Mouse (Mus musculus) embryonic facial prominence, embryonic 10.5 days (tissue): ENCODE data around the gene Hoxd9. TPM values are rescaled to one million over a fixed set of nuclear protein-coding genes. Genes with fewer than 3 reads are reported as not detected.

Source experiments
- DNase-seq: peaks from one replicate; pipeline ENCODE4 v3.0.0-alpha.2; 2017; ENCODE audit warnings: low spot score
- H3K27ac ChIP-seq: fragments of 300-500 bp; sonication (generic); replicated peaks from 2 replicates; pipeline ENCODE4 v1.5.1; 2016; ENCODE audit warnings: mild to moderate bottlenecking
- H3K27me3 ChIP-seq: fragments of 300-500 bp; sonication (generic); replicated peaks from 2 replicates; pipeline ENCODE4 v1.6.1; 2016; ENCODE audit warnings: low read depth, mild to moderate bottlenecking; ENCODE audit not compliant: poor library complexity, severe bottlenecking
- H3K36me3 ChIP-seq: fragments of 300-500 bp; sonication (generic); replicated peaks from 2 replicates; pipeline ENCODE4 v1.6.1; 2016; ENCODE audit warnings: mild to moderate bottlenecking, moderate library complexity
- H3K4me1 ChIP-seq: fragments of 300-500 bp; sonication (generic); 2 replicates; pipeline ENCODE4 v1.6.1; 2016
- H3K4me3 ChIP-seq: fragments of 300-500 bp; sonication (generic); 2 replicates; pipeline ENCODE4 v1.5.1; 2016; ENCODE audit warnings: mild to moderate bottlenecking, moderate library complexity
- H3K9me3 ChIP-seq: fragments of 300-500 bp; sonication (generic); 2 replicates; pipeline ENCODE4 v1.6.1; 2016; ENCODE audit warnings: mild to moderate bottlenecking
- WGBS: fragments of 180-500 bp; shearing (Covaris S2); methylation state at CpG from one replicate; pipeline ENCODE4 v1.1.7; 2016; 5-methylcytosine and 5-hydroxymethylcytosine counted together
- polyA plus RNA-seq: library from polyadenylated mRNA; unstranded; fragments of >200 nt; fragmentation: Nextera tagmentation; extraction: Ambion mirVana; gene quantifications from 2 replicates; pipeline ENCODE4 v1.2.1, GENCODE M21; 2016

The Hoxd9 gene
- polyA plus RNA-seq, 1 experiment from 2014 or later: not detected

GRCm38 (mm10) chr2:74732513-74733316 lies 35.2 kb downstream of the Hoxd9 start:
- no peaks in the 10 kb centered on the region for H3K9me3 ChIP-seq
- peak; percentile 57 for DNase-seq
- H3K27ac ChIP-seq: no peak overlapping the region
- WGBS: 1% methylated on average over 52 of the region's 52 CpGs
- peak overlapping the region; percentile 31; the same call in 1 of the 2 replicates for H3K4me3 ChIP-seq
- peaks cover 14% of the 10 kb centered on the region; the same call in 1 of the 2 replicates for H3K4me1 ChIP-seq
- H3K36me3 ChIP-seq: no peaks in the 10 kb centered on the region
- peaks cover 100% of the 10 kb centered on the region for H3K27me3 ChIP-seq

GRCm38 (mm10) chr2:74733317-74733661 lies 35.8 kb downstream of the Hoxd9 start:
- no peaks in the 10 kb centered on the region for H3K9me3 ChIP-seq
- H3K27me3 ChIP-seq: peaks cover 100% of the 10 kb centered on the region
- 1% methylated on average over 16 of the region's 16 CpGs for WGBS
- no peaks in the 10 kb centered on the region for H3K36me3 ChIP-seq
- H3K4me3 ChIP-seq: peak overlapping the region; percentile 31; the same call in 1 of the 2 replicates
- no peak overlapping the region for H3K27ac ChIP-seq
- peaks cover 14% of the 10 kb centered on the region; the same call in 1 of the 2 replicates for H3K4me1 ChIP-seq
- peak; percentile 42 for DNase-seq

GRCm38 (mm10) chr2:74733765-74734164 lies 36.2 kb downstream of the Hoxd9 start:
- Histone ChIP-seq H3K36me3 (no peaks in the 10 kb centered on the region), H3K27ac (no peak overlapping the region), H3K27me3 (peaks cover 100% of the 10 kb centered on the region), H3K4me3 (no peak overlapping the region), H3K4me1 (peaks cover 14% of the 10 kb centered on the region; the same call in 1 of the 2 replicates), H3K9me3 (no peaks in the 10 kb centered on the region)
- DNase-seq: peak; percentile 53
- 2% methylated on average over 6 of the region's 6 CpGs for WGBS

- Histone ChIP-seq H3K36me3 (no peaks in the 10 kb centered on the region), H3K27me3 (peaks cover 100% of the 10 kb centered on the region), H3K9me3 (no peaks in the 10 kb centered on the region), H3K4me3 (peak overlapping the region; percentile 41; the same call in 1 of the 2 replicates), H3K4me1 (peaks cover 14% of the 10 kb centered on the region; the same call in 1 of the 2 replicates), H3K27ac (no peak overlapping the region)
- 1% methylated on average over 13 of the region's 13 CpGs for WGBS
- DNase-seq: peak; percentile 58
Observed at GRCm38 (mm10) chr2:74734451-74734850, 36.9 kb downstream of the Hoxd9 start.

GRCm38 (mm10) chr2:74734996-74735811 lies 37.7 kb downstream of the Hoxd9 start:
- no peak overlapping the region for H3K27ac ChIP-seq

GRCm38 (mm10) chr2:74735851-74736687 lies 38.5 kb downstream of the Hoxd9 start:
- peaks cover 100% of the 10 kb centered on the region for H3K27me3 ChIP-seq
- H3K4me1 ChIP-seq: peaks cover 17% of the 10 kb centered on the region; the same call in 1 of the 2 replicates
- under 1% methylated on average over 42 of the region's 42 CpGs for WGBS
- peak; percentile 62 for DNase-seq
- peak overlapping the region; percentile 41 for H3K4me3 ChIP-seq
- no peak overlapping the region for H3K27ac ChIP-seq
- no peaks in the 10 kb centered on the region for H3K9me3 ChIP-seq
- no peaks in the 10 kb centered on the region for H3K36me3 ChIP-seq

More at GRCm38 (mm10) chr2:74734996-74735811, 37.7 kb downstream of the Hoxd9 start:
- Histone ChIP-seq H3K9me3 (no peaks in the 10 kb centered on the region), H3K36me3 (no peaks in the 10 kb centered on the region), H3K4me1 (peaks cover 15% of the 10 kb centered on the region; the same call in 1 of the 2 replicates), H3K4me3 (peak overlapping the region; percentile 41; the same call in 1 of the 2 replicates), H3K27me3 (peaks cover 100% of the 10 kb centered on the region)
- under 1% methylated on average over 27 of the region's 27 CpGs for WGBS
- peak; percentile 61 for DNase-seq

GRCm38 (mm10) chr2:74736688-74737577 lies 39.4 kb downstream of the Hoxd9 start:
- Histone ChIP-seq H3K9me3 (no peaks in the 10 kb centered on the region), H3K27me3 (peaks cover 100% of the 10 kb centered on the region), H3K27ac (no peak overlapping the region), H3K36me3 (no peaks in the 10 kb centered on the region), H3K4me3 (peak overlapping the region; percentile 41; the same call in 1 of the 2 replicates), H3K4me1 (peaks cover 17% of the 10 kb centered on the region; the same call in 1 of the 2 replicates)
- WGBS: 2% methylated on average over 15 of the region's 15 CpGs
- DNase-seq: no peak

- Histone ChIP-seq H3K27me3 (peaks cover 100% of the 10 kb centered on the region), H3K27ac (no peak overlapping the region), H3K4me3 (peak overlapping the region; percentile 14; the same call in 1 of the 2 replicates), H3K4me1 (peaks cover 16% of the 10 kb centered on the region; the same call in 1 of the 2 replicates), H3K36me3 (no peaks in the 10 kb centered on the region), H3K9me3 (no peaks in the 10 kb centered on the region)
- 1% methylated on average over 7 of the region's 7 CpGs for WGBS
- DNase-seq: peak; percentile 50
Observed at GRCm38 (mm10) chr2:74737578-74738070, 40.1 kb downstream of the Hoxd9 start.

GRCm38 (mm10) chr2:74738623-74739475 lies 41.3 kb downstream of the Hoxd9 start:
- H3K4me1 ChIP-seq: peaks cover 12% of the 10 kb centered on the region; the same call in 1 of the 2 replicates
- whole genome bisulfite sequencing: under 1% methylated on average over 20 of the region's 20 CpGs
- no peak for DNase-seq

GRCm38 (mm10) chr2:74739476-74739800 lies 41.9 kb downstream of the Hoxd9 start:
- no peaks in the 10 kb centered on the region for H3K36me3 ChIP-seq
- H3K27ac ChIP-seq: no peak overlapping the region
- peaks cover 100% of the 10 kb centered on the region for H3K27me3 ChIP-seq
- H3K4me1 ChIP-seq: peaks cover 12% of the 10 kb centered on the region; the same call in 1 of the 2 replicates
- WGBS: 3% methylated on average over 2 of the region's 2 CpGs
- H3K9me3 ChIP-seq: no peaks in the 10 kb centered on the region
- DNase-seq: no peak
- H3K4me3 ChIP-seq: 0 out of 2 replicates have a peak overlapping the region, but pooled peaks have one; percentile 19

More at GRCm38 (mm10) chr2:74738623-74739475, 41.3 kb downstream of the Hoxd9 start:
- Histone ChIP-seq H3K9me3 (no peaks in the 10 kb centered on the region), H3K4me3 (peak overlapping the region; percentile 19; the same call in 1 of the 2 replicates), H3K36me3 (no peaks in the 10 kb centered on the region), H3K27ac (no peak overlapping the region), H3K27me3 (peaks cover 100% of the 10 kb centered on the region)
